Mouse (Mus musculus): Measurements from ENCODE around the gene Hist1h1b.

The Hist1h1b gene

DNA sequence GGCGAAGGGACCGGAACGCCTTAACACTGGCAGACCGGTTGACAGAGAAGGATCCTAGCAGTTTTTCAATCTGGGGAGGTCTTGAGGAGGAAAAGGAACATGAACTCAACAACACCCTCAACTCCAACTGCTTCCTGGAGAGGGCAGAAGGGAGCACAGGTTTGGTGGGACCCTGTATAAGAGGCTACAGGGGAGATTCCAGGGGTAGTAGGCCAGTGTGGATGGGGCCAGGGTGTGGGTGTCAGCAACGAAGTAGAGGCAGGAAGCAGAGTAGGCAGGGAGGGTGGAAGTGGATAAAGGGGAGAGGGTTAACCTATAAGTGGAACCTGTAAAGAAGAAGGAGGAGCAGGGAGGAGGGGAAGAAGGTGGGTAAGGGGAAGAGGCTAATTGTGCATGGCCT is 47.0 kb downstream of the Hist1h1b start:
- DNase-seq (ENCODE audit: low spot score in 2 of 2): no peak

All from frontal cortex, postnatal 36 days (tissue).